Mouse (Mus musculus): Measurements from ENCODE around the gene Arfip2. TPM values are rescaled to one million over a fixed set of nuclear protein-coding genes. Genes with fewer than 3 reads are reported as not detected.

Arfip2 gene
- total RNA-seq (2015) (6.9 and 12.0 TPM in 2 replicates), total RNA-seq (2017) (24.6 and 24.8 TPM in 2 replicates)

DNA sequence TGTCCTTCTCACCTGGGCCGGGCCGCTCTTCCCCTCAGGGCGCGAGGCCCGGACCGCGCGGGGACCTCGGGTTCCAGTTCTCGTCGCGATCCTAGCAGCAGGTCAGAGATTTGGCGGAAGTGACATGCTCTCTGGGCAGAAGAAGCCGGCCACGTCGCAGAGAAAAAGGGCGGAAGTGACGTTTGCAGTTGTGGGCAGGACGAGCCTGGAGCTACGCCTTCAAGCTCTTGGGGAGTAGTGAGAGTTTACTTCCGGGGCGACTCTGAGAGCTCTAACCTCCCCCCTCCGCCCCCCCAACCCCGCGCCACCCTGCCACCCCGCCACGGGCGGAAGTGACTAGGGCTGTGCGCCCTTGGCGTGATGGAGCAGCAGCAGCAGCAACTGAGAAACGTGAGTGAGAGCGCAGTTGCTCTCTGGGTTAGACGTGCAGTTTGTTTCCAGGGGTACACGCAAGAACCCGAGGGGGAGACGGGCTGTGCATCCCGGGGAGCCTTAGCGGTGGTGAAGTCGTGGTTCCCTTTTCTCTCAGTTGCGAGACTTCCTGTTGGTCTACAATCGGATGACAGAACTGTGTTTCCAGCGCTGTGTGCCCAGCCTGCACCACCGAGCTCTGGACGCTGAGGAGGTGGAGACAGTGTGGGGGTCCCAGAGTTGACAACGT, at the start of gene Arfip2, which contains the start of gene Gm45799:
Gene Arfip2 (minus strand): TSS at position 184 of the 661 bp plus-strand sequence.
Gene Gm45799 (plus strand): TSS at position 320 of the 661 bp plus-strand sequence.
- peak; percentile 80 for ATAC-seq (ENCODE audit: poor library complexity, severe bottlenecking)

DNA sequence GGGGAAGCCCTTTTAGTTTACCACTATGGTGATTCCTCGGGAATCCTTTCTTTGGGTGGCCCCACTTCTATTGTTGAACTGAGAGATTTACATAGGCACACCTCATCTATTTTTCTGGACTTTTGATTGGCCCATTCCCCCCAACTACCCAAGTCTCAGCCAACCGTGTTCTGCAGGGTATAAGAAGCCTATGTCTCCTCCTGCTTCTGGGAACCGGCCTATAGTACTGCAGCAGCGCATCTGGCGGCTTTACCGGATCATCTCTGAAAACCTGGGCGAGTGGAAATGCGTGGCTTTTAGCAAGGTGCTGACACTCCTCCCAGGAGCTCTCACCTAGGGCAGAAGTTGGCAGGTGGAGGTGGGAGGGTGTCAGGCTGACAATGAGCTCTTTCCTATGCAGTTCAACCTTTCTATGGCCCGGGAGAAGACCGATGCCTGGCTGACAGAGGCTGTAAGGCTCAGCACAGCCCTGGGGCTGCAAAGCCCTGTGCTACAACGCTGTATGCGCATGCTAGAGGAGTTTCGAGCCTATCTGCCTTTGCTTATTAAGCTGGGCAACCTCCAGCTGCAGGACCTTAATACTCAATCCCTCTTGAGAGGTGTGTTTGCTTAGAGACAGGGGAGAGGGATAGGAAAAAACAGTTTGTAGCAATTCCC, 45.5 kb upstream of the Arfip2 start:
- no peak for ATAC-seq (ENCODE audit: poor library complexity, severe bottlenecking)

DNA sequence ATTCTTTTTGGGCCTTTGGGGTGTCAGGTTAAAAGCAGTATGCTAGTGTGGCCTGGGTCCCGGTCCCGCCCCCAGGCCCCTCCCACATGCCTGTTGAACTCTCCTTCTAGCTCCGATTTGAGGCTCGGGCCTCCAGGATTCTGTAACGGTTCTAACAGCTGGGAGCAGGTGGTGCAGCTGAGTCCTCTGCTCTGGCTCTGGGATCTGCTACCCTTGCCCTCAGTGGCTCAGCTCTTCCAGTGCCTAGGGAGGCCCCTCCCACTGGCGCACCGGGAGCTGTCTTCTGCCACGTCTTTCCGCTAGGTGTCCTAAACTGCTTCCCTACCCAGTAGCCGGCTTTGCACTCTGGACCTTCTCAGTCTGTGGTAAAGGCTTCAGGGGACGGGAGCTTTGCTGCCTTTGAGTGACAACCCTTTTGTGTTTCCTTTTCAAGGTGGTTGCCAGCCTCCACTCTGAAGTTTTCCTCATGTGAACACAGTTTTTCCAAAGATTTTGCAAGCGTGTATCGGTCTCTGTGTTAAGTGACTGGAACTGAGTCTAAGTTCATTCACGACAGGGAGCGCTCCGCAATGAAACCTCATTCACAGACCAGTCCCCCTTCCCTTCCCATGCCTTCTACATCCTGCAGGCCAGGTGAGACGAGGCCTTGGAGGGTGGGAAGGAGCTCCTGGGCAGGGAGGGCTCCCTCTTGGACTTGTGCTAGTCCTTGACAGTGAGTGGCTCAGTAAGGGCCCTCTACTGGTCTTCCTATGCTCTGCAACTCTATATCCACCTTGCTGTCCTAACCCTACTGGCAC, 10.6 kb upstream of the Arfip2 start, which contains the start of gene Dnhd1:
Gene Dnhd1 (plus strand): TSS at position 189 of the 797 bp plus-strand sequence.
- ATAC-seq (ENCODE audit: poor library complexity, severe bottlenecking): peak; percentile 97

DNA sequence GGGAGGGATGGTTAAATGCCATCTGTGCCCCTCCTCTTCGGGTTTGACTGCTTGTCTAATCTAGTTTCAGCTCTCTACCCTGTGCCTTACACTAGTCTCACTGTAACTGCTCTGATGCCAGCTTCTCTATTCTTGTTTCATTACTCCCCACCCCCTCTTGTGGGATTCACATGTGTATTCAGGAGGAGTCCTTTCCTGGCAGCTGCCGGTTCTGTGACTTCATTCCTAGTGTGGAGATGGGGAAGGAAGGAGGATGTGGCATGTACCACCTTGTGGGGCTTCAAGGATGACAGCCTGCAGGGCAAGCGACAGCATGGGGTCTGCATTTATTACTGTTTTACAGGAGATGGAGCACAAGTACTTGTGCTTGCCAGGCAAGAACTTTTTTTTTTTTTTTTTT, 1.7 kb upstream of the Arfip2 start:
- peak; percentile 9; the same call in 1 of the 2 replicates for ATAC-seq (ENCODE audit: poor library complexity, severe bottlenecking)

DNA sequence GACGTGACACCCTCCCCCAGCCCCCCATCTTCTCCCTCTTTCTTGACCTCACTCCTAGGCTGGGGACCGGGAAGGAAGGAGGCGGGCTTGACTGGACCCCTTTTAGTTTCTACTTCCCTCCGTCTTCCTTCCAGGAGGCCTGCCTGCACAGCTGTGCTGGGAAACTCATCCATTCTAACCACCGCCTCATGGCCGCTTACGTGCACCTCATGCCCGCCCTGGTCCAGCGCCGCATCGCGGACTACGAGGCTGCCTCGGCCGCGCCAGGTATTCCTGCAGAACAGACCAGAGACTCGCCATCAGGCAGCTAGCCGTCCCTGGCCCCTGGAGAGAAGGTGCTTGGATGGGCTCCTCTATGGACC, 659 bp upstream of the Arfip2 start:
- peak; percentile 30 for ATAC-seq (ENCODE audit: poor library complexity, severe bottlenecking)

- peak; percentile 1 for ATAC-seq (ENCODE audit: poor library complexity, severe bottlenecking)
Measured at GRCm38 (mm10) chr7:105639756-105640155, 460 bp downstream of the Arfip2 start, which contains the start of gene Timm10b. Gene Timm10b (plus strand): TSS chr7:105640056.

- no peak for ATAC-seq (ENCODE audit: poor library complexity, severe bottlenecking)
Measured at GRCm38 (mm10) chr7:105639304-105639703, 912 bp downstream of the Arfip2 start.

- ATAC-seq (ENCODE audit: poor library complexity, severe bottlenecking): no peak
Measured at GRCm38 (mm10) chr7:105638776-105639175, 1.4 kb downstream of the Arfip2 start.

DNA sequence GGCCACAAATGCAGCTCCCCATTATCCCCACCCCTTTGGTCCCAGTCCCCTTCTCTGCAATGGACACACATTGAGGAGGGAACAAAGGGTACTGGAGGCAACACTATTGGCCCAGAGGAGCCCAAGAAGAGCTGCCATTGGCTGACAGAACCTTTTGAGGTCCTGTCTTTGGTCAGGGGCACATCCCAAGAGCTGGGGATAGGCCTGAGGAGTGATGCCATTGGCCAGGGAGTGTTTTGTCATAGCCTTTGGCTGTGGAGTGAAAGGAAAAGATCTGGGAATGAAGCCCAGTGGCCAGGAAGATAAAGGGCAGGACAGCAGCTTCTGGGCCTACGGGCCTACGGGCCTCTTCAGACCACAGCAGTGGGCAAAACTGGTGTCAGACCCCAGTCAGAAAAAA, 4.5 kb downstream of the Arfip2 start:
- no peak for ATAC-seq (ENCODE audit: poor library complexity, severe bottlenecking)

GRCm38 (mm10) chr7:105634272-105634920, 5.8 kb downstream of the Arfip2 start:
- ATAC-seq (ENCODE audit: poor library complexity, severe bottlenecking): no peak

GRCm38 (mm10) chr7:105633801-105634135, 6.4 kb downstream of the Arfip2 start:
- ATAC-seq (ENCODE audit: poor library complexity, severe bottlenecking): peak; percentile 4; the same call in 1 of the 2 replicates

- ATAC-seq (ENCODE audit: poor library complexity, severe bottlenecking): peak; percentile 78
Measured at GRCm38 (mm10) chr7:105633127-105633800, 7.0 kb downstream of the Arfip2 start, which contains the start of gene Trim3. Gene Trim3 (minus strand): TSS chr7:105633571.

DNA sequence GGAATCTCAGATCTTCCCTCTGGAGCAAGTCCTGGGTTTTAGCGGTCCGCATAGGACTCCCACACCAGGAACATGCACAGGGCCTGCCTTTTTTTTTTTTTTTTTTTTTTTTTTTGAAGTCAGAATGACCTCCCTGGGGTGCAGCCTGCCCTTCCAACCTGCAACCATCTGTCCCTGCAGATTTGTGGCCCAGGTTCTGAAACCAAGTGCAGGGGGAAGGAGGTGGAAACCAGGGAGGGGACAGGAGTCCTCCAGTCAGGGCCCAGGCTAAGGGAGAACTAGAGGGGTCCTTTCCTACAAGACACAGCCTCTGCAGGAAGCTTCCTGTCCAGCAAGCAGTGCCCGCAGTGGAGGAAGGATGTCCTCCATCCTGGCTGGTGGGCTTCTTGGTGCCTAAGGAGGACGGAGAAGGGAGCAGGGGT, 7.7 kb downstream of the Arfip2 start:
- ATAC-seq (ENCODE audit: poor library complexity, severe bottlenecking): no peak

- ATAC-seq (ENCODE audit: poor library complexity, severe bottlenecking): peak; percentile 34
Measured at GRCm38 (mm10) chr7:105628633-105629032, 11.6 kb downstream of the Arfip2 start.

GRCm38 (mm10) chr7:105625397-105625796, 14.8 kb downstream of the Arfip2 start:
- no peak for ATAC-seq (ENCODE audit: poor library complexity, severe bottlenecking)

DNA sequence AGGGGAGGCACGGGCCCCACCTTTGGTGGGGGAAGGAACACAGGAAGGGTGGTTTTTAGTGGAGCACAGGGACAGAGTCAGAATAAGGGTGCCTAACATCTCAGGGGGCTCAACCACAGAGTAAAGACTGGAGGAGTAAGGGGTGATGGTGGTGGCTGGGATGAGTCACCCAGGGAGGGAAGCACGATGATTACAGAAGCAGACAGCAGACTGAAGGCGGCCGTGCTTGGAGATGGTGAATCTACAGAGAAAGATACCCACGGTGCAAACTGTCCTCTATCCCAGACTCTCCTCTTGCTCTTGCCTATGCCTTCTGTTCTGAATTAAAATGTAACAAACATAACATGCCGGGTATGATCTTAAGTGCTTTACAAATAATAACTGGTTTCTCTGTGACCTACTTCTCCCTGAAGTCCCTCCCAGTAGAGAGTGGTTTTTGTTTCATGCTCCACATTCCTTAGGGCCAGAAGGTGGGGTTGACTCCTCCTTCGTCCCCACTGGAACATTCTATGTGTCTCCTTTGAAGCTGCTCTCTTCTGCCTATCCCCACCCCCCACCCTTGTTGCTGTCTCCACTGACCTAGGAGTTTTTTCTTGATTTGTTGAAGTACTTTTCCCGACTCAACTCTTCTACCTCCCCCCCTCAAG, 18.4 kb downstream of the Arfip2 start:
- ATAC-seq (ENCODE audit: poor library complexity, severe bottlenecking): no peak

DNA sequence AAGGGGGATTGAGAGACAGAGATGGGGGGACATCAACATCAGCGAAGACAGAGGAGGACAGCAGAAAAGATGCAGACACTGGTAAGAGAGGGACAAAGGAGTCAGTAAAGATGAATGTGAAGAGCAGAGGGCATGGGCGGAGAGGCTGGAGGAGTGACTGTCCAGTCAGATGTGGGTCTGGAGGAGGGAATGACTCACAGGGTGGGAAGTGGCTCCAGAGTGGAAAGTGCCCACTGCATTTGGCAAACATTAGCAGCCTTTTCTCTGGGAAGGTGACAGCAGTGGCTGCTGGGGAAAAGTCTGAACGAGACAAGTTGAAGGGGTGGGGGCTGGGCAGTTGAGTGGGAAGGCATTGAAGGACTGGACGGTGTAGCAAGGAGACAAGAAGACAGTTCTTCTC, 19.2 kb downstream of the Arfip2 start:
- ATAC-seq (ENCODE audit: poor library complexity, severe bottlenecking): no peak

- ATAC-seq (ENCODE audit: poor library complexity, severe bottlenecking): no peak
Measured at GRCm38 (mm10) chr7:105619701-105620100, 20.5 kb downstream of the Arfip2 start.

DNA sequence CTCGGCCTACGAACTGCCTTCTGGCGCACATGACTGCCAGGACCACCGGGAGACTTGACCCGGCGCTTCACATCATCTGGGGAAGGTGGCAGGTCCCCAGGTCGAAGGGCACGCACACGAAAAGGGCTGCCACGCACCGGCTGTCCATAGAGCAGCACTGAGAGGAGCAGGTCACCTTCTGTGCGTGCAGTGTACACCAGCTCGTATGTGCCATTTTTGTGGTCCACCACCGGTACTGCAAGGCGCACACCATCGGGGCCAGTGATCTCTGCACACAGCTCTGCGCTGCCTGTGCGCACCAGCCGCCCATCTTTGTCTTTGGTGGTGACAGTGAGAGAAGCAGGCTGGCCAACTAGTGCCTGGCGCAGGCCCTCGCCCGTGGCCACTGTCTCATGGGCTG, 22.4 kb downstream of the Arfip2 start:
- ATAC-seq (ENCODE audit: poor library complexity, severe bottlenecking): no peak

DNA sequence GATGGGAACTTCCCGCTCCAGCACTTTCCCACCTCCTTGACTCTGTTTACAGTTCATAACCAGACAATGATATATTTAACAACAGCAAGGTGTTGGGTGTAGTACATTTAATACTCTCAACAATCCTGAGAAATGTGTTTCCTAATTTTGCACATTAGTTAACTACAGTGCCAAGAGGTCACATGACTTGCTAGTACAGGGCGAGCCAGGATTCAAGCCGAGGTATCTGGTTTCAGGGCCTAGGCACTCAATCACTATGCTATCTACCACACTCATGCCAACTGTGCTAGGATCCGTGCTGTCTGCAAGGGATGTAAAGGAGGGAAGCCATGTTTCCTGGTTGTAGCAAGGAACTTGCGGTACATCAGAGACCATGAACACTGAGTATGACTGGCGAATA, 23.7 kb downstream of the Arfip2 start:
- no peak for ATAC-seq (ENCODE audit: poor library complexity, severe bottlenecking)
